Mouse (Mus musculus): Measurements from ENCODE around the gene Nceh1. TPM values are rescaled to one million over a fixed set of nuclear protein-coding genes. Genes with fewer than 3 reads are reported as not detected.
A peak's percentile ranks its signal among the peaks of the same experiment; 100 is the strongest.

Nceh1 gene
- polyA plus RNA-seq, 1 experiment from 2014 or later: 2.9 TPM

DNA sequence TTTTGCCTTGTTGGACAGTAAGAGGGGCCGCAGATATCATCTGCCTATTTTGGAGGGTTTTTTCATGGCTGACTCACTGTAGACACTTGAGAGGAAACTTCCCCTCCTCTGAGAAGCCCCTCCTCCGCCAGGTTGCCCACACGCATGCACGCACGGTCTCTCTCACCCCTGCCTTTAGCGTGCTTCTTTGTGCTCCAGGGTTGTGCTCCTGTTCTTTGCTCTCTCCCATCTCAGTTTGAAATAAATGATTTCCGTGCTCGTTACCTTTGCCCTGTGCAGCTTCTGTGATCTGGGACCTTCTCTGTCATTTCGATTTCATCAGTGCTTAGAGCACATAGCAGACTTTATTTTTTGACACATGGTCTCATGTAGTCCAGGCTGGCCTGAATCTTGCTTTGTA is 66.3 kb downstream of the Nceh1 start:
- H3K9ac ChIP-seq (ENCODE audit: low read length): no peak overlapping the region
- 89% methylated on average over 9 of the region's 9 CpGs for WGBS
- H3K4me2 ChIP-seq (ENCODE audit: low read depth, severe bottlenecking): no peak overlapping the region
- no peak overlapping the region for H3K4me3 ChIP-seq (ENCODE audit: low read depth, low read length)
- no peaks in the 10 kb centered on the region for H3K36me3 ChIP-seq (ENCODE audit: control insufficient read depth, insufficient read depth, low read length)
- H3K9me3 ChIP-seq (ENCODE audit: control insufficient read depth, low read length): no peaks in the 10 kb centered on the region
- H3K27me3 ChIP-seq (ENCODE audit: control insufficient read depth, insufficient read depth, low read length): no peaks in the 10 kb centered on the region
- no peak for ATAC-seq (ENCODE audit: insufficient number of reproducible peaks, low FRiP score, low TSS enrichment, low read depth)
- no peaks in the 10 kb centered on the region for H3K4me1 ChIP-seq (ENCODE audit: control insufficient read depth, insufficient read depth, low read length)
- H3K27ac ChIP-seq (replicated peaks; ENCODE audit: low read depth, low read length): no peak overlapping the region
- no peak for DNase-seq (ENCODE audit: low spot score)

DNA sequence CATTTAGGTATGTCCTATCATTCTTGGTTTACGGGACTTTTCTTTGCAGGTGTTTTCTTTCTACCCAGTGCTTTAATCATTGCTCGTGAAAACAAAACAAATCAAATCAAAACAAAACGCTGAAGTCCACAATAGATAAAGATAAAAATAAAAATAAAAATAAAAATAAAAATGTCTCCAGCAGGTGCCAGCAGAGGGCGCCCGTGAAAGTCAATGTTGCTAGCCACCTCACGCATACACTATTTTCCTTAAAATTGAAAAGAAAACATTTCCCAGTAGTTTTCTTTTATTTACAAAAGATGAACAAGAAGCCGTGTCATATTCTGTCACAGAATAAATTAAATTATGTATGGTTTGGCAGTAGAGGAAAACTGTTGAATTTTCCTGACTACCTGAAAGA is 68.2 kb downstream of the Nceh1 start:
- ATAC-seq (ENCODE audit: insufficient number of reproducible peaks, low FRiP score, low TSS enrichment, low read depth): no peak
- no peak overlapping the region for H3K4me3 ChIP-seq (ENCODE audit: low read depth, low read length)
- 52% methylated on average over 7 of the region's 7 CpGs for WGBS
- H3K27ac ChIP-seq (replicated peaks; ENCODE audit: low read depth, low read length): no peak overlapping the region
- no peak overlapping the region for H3K4me2 ChIP-seq (ENCODE audit: low read depth, severe bottlenecking)
- no peaks in the 10 kb centered on the region for H3K9me3 ChIP-seq (ENCODE audit: control insufficient read depth, low read length)
- no peak for DNase-seq (ENCODE audit: low spot score)
- H3K4me1 ChIP-seq (ENCODE audit: control insufficient read depth, insufficient read depth, low read length): no peaks in the 10 kb centered on the region
- no peaks in the 10 kb centered on the region for H3K36me3 ChIP-seq (ENCODE audit: control insufficient read depth, insufficient read depth, low read length)
- H3K27me3 ChIP-seq (ENCODE audit: control insufficient read depth, insufficient read depth, low read length): no peaks in the 10 kb centered on the region
- no peak overlapping the region for H3K9ac ChIP-seq (ENCODE audit: low read length)

DNA sequence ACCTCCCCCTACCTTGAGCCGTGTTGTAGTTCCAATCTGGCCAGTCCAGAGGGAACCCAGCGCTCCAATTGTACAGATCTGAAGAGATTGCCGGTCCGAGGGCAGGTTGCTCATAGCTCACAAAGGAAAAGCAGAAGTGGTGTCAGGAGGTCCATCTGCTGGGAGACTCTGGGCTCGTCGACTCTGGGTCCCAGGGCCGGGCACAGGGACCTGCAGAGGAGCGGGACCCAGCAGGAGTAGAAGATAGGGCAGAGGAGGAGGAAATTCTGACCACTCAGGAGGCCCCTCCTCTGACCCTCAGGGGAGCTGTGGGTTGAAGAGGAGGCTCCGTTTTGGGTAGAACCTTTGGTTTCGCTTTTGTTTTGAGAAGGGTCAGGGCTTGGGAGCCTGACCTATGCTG is 75.7 kb downstream of the Nceh1 start:
- Histone ChIP-seq H3K4me3 (ENCODE audit: low read depth, low read length) (no peak overlapping the region), H3K4me2 (ENCODE audit: low read depth, severe bottlenecking) (no peak overlapping the region), H3K36me3 (ENCODE audit: control insufficient read depth, insufficient read depth, low read length) (no peaks in the 10 kb centered on the region), H3K27ac (replicated peaks; ENCODE audit: low read depth, low read length) (no peak overlapping the region), H3K27me3 (ENCODE audit: control insufficient read depth, insufficient read depth, low read length) (no peaks in the 10 kb centered on the region), H3K9me3 (ENCODE audit: control insufficient read depth, low read length) (no peaks in the 10 kb centered on the region), H3K9ac (ENCODE audit: low read length) (no peak overlapping the region), H3K4me1 (ENCODE audit: control insufficient read depth, insufficient read depth, low read length) (no peaks in the 10 kb centered on the region)
- DNase-seq (ENCODE audit: low spot score): no peak
- ATAC-seq (ENCODE audit: insufficient number of reproducible peaks, low FRiP score, low TSS enrichment, low read depth): no peak
- 92% methylated on average over 10 of the region's 10 CpGs for WGBS

DNA sequence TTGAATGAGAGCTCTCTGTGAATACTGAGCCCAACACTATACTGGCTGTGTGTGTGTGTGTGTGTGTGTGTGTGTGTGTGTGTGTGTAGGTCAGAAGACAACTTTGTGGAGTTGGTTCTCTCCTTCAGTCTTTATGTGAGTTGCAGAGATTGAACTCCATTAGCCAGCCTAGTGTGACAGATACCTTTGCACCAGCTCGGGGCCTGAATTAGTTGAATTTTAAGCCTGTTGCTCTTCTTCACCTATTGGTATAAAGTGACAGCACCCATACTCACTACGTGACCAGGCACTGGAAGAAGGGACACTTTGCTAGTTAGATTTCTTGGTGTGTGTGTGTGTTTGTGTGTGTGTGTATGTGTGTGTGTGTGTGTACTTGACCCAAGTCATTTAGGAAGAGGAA is 77.6 kb downstream of the Nceh1 start:
- Histone ChIP-seq H3K4me1 (ENCODE audit: control insufficient read depth, insufficient read depth, low read length) (no peaks in the 10 kb centered on the region), H3K36me3 (ENCODE audit: control insufficient read depth, insufficient read depth, low read length) (no peaks in the 10 kb centered on the region), H3K9me3 (ENCODE audit: control insufficient read depth, low read length) (no peaks in the 10 kb centered on the region), H3K4me2 (ENCODE audit: low read depth, severe bottlenecking) (no peak overlapping the region), H3K27me3 (ENCODE audit: control insufficient read depth, insufficient read depth, low read length) (no peaks in the 10 kb centered on the region), H3K9ac (ENCODE audit: low read length) (no peak overlapping the region), H3K27ac (replicated peaks; ENCODE audit: low read depth, low read length) (no peak overlapping the region), H3K4me3 (ENCODE audit: low read depth, low read length) (no peak overlapping the region)
- ATAC-seq (ENCODE audit: insufficient number of reproducible peaks, low FRiP score, low TSS enrichment, low read depth) (no peak), DNase-seq (ENCODE audit: low spot score) (no peak)
- WGBS: 94% methylated on average over 2 of the region's 2 CpGs

DNA sequence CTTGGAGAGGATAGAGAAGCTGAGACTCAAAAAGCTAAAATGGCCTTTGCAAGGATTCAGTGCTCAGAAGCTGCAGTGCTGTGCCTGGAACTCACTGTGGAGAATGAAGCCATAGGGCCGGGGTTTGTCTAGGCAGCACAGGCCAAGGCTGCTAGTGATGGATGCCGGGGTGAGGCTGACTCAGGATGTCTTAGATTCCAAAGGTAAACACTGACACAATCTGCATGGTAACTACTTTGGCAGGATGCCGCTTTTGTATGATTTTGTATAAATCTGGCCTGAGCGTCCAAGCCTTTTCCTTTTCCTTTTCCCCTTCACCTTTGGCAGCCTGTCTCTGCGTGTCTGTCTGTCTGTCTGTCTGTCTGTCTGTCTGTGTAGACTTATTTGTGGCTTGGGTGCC is 84.6 kb downstream of the Nceh1 start:
- WGBS: 88% methylated on average over 5 of the region's 5 CpGs
- Histone ChIP-seq H3K4me2 (ENCODE audit: low read depth, severe bottlenecking) (no peak overlapping the region), H3K27me3 (ENCODE audit: control insufficient read depth, insufficient read depth, low read length) (no peaks in the 10 kb centered on the region), H3K4me1 (ENCODE audit: control insufficient read depth, insufficient read depth, low read length) (no peaks in the 10 kb centered on the region), H3K9me3 (ENCODE audit: control insufficient read depth, low read length) (no peaks in the 10 kb centered on the region), H3K9ac (ENCODE audit: low read length) (no peak overlapping the region), H3K4me3 (ENCODE audit: low read depth, low read length) (no peak overlapping the region), H3K27ac (replicated peaks; ENCODE audit: low read depth, low read length) (no peak overlapping the region), H3K36me3 (ENCODE audit: control insufficient read depth, insufficient read depth, low read length) (no peaks in the 10 kb centered on the region)
- no peak for ATAC-seq (ENCODE audit: insufficient number of reproducible peaks, low FRiP score, low TSS enrichment, low read depth)
- DNase-seq (ENCODE audit: low spot score): no peak

DNA sequence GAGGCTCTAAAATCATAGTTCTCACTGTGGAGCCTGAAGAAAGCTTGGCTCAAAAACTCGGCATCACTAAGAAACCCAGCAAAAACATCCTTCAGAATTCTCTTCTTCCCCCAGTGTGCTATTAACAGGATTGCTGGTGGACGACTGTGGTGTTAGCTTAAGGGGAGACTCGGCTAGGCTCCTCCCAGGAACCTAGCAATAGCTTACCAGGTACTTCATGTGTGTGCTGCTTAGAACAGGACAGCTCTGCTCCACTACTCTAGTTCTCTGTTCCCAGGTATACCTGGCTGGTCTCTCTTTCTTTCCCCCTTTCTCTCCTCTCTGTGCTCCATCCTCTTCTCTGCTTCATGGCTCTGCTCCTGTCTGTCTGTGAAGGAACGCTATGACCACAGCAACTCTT is 85.1 kb downstream of the Nceh1 start:
- ATAC-seq (ENCODE audit: insufficient number of reproducible peaks, low FRiP score, low TSS enrichment, low read depth): no peak
- no peaks in the 10 kb centered on the region for H3K36me3 ChIP-seq (ENCODE audit: control insufficient read depth, insufficient read depth, low read length)

DNA sequence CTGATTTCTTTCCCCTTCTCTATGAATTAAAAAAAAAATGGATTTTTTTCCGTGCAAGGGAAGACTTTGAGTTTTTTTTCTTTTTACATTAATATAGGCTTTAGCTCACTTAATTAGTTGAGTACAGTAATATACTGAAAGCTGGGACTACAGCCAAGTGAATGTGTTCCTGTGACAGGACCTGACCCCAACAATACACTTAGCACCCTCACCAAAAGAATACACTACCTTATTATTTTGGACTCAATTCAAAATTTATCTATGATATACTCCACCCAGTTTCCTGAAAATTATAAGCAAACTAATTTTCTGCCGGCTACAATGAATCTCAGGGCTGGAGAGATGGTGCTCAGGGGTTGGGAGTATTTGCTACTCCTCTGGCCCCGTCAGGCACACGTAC is 86.4 kb downstream of the Nceh1 start:
- no peaks in the 10 kb centered on the region for H3K36me3 ChIP-seq (ENCODE audit: control insufficient read depth, insufficient read depth, low read length)
- no peak overlapping the region for H3K4me2 ChIP-seq (ENCODE audit: low read depth, severe bottlenecking)
- no peaks in the 10 kb centered on the region for H3K27me3 ChIP-seq (ENCODE audit: control insufficient read depth, insufficient read depth, low read length)
- WGBS: 89% methylated on average over 4 of the region's 4 CpGs
- H3K9me3 ChIP-seq (ENCODE audit: control insufficient read depth, low read length): no peaks in the 10 kb centered on the region
- H3K9ac ChIP-seq (ENCODE audit: low read length): no peak overlapping the region
- ATAC-seq (ENCODE audit: insufficient number of reproducible peaks, low FRiP score, low TSS enrichment, low read depth) (no peak), DNase-seq (ENCODE audit: low spot score) (no peak)
- H3K4me1 ChIP-seq (ENCODE audit: control insufficient read depth, insufficient read depth, low read length): no peaks in the 10 kb centered on the region
- H3K4me3 ChIP-seq (ENCODE audit: low read depth, low read length): no peak overlapping the region
- no peak overlapping the region for H3K27ac ChIP-seq (replicated peaks; ENCODE audit: low read depth, low read length)

More for the DNA sequence above, 85.1 kb downstream of the Nceh1 start:
- H3K4me2 ChIP-seq (ENCODE audit: low read depth, severe bottlenecking): no peak overlapping the region
- no peaks in the 10 kb centered on the region for H3K9me3 ChIP-seq (ENCODE audit: control insufficient read depth, low read length)
- no peak overlapping the region for H3K4me3 ChIP-seq (ENCODE audit: low read depth, low read length)
- 72% methylated on average over 4 of the region's 4 CpGs for WGBS
- H3K4me1 ChIP-seq (ENCODE audit: control insufficient read depth, insufficient read depth, low read length): no peaks in the 10 kb centered on the region
- H3K27me3 ChIP-seq (ENCODE audit: control insufficient read depth, insufficient read depth, low read length): no peaks in the 10 kb centered on the region
- no peak for DNase-seq (ENCODE audit: low spot score)
- no peak overlapping the region for H3K27ac ChIP-seq (replicated peaks; ENCODE audit: low read depth, low read length)
- no peak overlapping the region for H3K9ac ChIP-seq (ENCODE audit: low read length)

DNA sequence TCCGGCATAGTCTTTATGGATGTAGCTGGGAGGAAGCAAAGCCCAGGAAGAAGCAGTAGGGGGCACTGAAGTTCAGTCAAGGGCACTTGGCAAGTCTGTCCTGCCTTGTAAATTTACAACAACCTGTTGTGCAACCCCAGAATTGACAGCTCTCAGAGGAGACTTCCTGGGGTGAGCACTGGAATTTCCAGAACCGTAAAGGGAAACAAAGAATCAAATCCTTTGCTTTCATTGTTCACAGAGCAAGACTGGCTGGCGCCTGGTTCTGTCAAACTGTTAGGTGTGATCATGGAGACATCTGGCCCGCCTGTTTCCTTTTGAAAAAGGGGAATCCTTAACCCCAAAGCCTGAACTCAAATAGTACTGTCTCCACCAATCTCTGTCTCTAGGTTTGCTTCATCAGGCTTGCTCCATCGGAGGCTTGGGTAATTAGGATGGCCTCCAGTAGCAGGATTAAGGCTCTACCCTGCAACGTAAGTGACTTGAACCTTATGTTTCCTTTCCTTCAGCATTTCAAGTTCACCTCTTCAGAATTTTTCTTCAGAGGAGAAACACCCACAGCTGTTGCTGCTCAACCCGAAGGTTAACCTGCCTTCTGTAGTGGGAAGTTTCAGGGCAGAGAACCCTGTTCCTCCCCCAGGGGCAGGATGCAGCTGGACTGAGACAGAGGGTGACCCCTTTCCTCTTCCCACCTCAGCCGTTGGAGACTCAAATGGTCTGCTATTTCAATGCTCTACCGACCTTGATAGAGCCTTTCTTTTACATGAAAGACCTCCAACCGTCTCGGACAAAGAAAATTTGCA is 87.6 kb downstream of the Nceh1 start:
- H3K9me3 ChIP-seq (ENCODE audit: control insufficient read depth, low read length): no peaks in the 10 kb centered on the region
- H3K36me3 ChIP-seq (ENCODE audit: control insufficient read depth, insufficient read depth, low read length): no peaks in the 10 kb centered on the region
- DNase-seq (ENCODE audit: low spot score) (no peak), ATAC-seq (ENCODE audit: insufficient number of reproducible peaks, low FRiP score, low TSS enrichment, low read depth) (0 out of 2 replicates have a peak, but pooled peaks have one; percentile 26)
- no peaks in the 10 kb centered on the region for H3K27me3 ChIP-seq (ENCODE audit: control insufficient read depth, insufficient read depth, low read length)
- no peak overlapping the region for H3K9ac ChIP-seq (ENCODE audit: low read length)
- H3K4me1 ChIP-seq (ENCODE audit: control insufficient read depth, insufficient read depth, low read length): no peaks in the 10 kb centered on the region
- no peak overlapping the region for H3K4me3 ChIP-seq (ENCODE audit: low read depth, low read length)
- no peak overlapping the region for H3K4me2 ChIP-seq (ENCODE audit: low read depth, severe bottlenecking)
- H3K27ac ChIP-seq (replicated peaks; ENCODE audit: low read depth, low read length): no peak overlapping the region
- 39% methylated on average over 11 of the region's 11 CpGs for WGBS

Measured in limb, embryonic 11.5 days (tissue).